Mouse (Mus musculus) adrenal gland, adult 2 months (tissue): Measurements from ENCODE around the gene Eif2b4. TPM values are rescaled to one million over a fixed set of nuclear protein-coding genes. Genes with fewer than 3 reads are reported as not detected.

ENCODE experiments used
- DNase-seq: peaks from one replicate; pipeline ENCODE4 v3.0.0; 2021
- polyA plus RNA-seq: library from polyadenylated mRNA; depleted of rRNA; stranded (reverse); fragments of >200 nt; gene quantifications from 2 replicates; pipeline ENCODE4 v1.2.3, GENCODE M21; 2012; rRNA removed
- total RNA-seq, 2 experiments: library from RNA; stranded (reverse); gene quantifications; 2 replicates each; pipeline ENCODE4 v1.2.3; 2021

The Eif2b4 gene
- total and polyA plus RNA-seq, 3 experiments = 35.7 to 45.7 (median 39.5) TPM

DNA sequence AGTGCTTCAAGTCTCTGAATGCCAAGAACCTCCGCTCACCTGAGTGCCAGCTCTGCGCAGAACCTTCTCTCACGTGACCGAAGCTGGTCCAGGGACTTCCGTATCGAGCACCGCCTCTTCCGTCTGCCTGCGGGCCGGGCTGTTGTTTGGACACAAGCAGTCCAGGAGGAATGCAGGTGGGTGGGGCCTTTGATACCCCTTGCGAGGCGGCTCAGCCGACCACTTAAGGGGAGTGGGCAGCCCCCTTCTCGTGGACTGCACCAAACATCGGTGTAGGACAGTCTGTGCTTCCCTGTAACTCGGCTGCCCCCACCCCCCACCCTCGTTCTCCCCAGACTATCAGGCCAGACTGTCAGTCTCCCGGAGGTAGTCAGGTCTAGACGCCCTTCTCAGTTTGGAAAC, 39.1 kb downstream of the Eif2b4 start, which contains the start of gene Mpv17:
Gene Mpv17, minus strand, starts transcription at position 100 of the 402 bp plus-strand sequence.
- peak; percentile 88 for DNase-seq

DNA sequence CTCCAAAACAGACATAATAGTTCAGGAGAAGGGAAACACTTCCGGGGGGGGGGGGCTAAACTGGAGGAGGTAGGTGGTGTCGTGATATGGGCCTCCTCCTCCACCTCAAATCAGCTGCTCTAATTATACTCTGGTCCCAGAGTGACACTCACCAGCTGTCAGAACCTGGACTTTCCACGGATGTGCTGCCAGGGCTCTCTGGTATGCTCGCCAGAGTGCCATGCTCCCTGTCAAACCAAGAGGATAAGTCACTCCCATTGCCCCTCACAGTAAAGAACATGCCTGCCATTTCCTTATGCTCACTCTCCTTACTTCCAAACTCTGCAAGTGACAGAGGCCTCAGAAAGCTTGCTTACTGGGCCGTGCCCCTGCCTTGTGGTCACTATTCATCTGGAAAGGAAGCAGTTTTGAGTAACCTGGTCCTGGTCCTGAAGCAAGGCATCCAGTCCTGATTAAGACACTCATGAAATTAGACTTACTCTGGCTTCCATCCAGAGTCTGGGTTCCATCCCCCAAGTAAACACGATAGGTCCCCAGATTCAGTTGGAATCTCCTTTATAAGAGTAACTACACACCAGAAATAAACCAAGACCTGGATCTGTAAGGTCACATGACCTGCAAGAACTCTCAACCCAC, 39.6 kb downstream of the Eif2b4 start:
- DNase-seq = no peak

DNA sequence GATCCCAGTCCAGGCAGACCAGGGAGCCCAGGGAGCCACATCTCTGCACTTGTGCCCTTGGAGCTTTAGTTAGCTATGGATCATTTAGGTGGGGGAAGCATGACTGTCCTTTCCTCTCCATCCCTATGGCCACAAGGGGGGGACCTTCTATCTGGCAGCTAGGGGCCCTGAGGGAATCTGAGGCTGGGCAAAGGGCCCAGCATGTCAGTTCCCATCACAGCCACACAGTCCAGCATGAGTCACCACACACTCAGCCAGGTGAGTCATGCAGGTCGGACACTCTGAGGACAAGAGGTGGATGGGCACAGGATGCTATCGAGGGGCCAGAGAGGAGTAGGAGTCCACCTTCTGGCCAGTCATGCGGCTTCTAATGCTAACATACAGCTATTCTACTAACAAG, 41.5 kb downstream of the Eif2b4 start:
- DNase-seq = peak; percentile 65

DNA sequence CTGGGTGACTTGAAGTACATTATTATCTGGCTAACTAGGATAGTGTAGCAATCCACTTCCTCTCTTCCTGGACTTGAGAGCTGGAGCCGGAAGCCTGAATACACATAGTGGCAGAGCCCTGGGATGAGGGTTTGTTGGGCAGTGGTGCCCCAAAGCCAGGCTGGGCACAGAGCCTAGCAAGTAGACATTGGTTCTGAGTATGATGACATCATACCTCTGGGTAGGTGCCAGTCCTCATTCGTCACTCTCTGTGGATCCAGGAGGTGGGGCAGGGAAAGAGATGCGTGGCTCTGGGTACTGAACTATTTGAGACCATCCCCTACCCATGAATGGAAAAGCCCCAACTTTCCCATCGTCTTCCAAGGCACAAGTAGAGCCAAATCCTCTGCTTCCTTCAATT, 43.4 kb downstream of the Eif2b4 start:
- peak; percentile 75 for DNase-seq

DNA sequence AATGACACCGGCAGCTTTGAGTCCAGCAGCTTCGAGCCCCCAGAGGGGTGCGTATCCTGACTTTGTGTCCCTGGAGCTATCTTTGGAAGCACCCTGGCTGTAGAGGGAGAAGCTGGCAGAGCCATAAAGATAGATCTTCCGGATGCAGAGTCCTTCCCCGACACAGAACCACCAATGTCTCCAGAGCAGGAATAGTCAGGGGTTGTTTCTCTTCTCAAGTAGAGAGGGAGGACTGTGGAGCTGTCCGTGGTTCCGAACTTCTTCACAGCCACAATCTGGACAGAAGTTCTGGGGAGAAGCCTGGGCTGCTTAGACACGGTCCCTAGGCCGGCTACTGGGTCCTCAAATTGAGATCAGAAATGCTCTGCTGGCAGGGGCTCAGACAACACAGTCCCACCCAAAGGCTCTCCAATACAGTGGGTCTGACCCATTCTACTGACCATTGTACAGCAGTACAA, 54.2 kb downstream of the Eif2b4 start:
- DNase-seq = peak; percentile 20

DNA sequence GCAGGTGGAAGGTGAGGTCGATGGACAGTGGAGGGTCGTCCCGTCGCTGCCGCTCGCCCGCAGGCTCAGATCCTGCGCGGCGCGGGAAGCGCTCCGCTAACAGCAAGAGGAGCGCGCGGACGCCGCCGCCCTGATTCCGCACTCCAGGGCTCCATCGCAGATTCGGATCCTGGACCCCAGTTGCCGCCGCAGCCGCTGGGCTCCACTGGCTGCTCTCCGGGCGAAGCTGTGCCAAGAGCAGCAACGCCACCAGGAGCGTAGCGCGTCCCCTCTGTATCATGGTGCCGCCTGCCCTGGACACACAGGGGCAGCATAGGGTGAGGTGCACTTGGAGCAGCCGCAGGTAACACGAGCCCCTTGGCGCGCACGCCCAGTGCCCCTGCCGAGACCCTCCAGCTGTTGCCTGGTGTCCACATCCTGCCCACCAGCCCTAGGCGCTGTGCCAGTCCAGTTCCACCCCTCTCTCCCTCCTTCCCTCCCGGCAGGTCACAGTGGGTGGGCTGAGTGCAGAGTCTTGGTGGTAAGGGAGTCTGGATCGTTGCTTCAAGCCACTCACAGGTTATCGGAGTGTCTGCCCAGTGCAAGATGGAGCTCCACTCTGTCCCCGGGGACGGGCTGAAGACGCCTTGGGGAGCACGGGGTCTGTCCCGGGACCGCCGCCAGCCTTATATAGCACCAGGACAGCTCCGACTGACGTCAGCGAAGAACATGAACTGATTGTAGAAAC, 54.8 kb downstream of the Eif2b4 start, which contains the start of gene Ucn:
Gene Ucn, minus strand, starts transcription at position 589 of the 727 bp plus-strand sequence.
- DNase-seq = no peak

DNA sequence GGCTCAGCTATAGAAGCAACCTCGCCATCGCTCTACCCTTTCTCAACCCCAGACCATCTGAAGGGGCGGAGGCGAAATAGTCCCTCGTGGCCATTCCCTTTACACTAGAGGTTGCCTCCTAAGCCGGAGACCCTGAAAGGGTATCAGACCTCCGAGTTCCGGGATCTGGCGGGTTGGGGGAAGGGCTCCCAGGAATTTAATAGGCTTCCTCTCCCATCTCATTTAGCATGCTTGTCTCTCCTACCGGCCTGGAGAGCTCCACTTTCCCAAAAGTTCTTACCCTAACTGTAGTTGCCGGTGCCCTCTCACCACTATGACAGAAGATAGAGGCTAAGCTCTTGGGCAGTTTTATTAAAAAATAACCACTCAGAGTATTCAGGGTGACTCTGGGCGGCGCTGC, 55.6 kb downstream of the Eif2b4 start:
- DNase-seq = no peak

Other genes with a start within 250 kb of the Eif2b4 start
- gene Cgref1, start 247.8 kb downstream of the Eif2b4 start, total RNA-seq = 1 to 10 TPM in 1 of 2 experiments, under 1 TPM in 1; 0.58 to 2.5 TPM
- 1.5 and 2.0 TPM in 2 replicates for gene Cgref1, start 247.8 kb downstream of the Eif2b4 start, polyA plus RNA-seq
- 100 to 1,000 TPM; 119 to 126 TPM for gene Preb, start 233.1 kb downstream of the Eif2b4 start, total RNA-seq
- 284 TPM in 2 replicates for gene Preb, start 233.1 kb downstream of the Eif2b4 start, polyA plus RNA-seq
- gene Tcf23, start 224.8 kb downstream of the Eif2b4 start, total RNA-seq = 1 to 10 TPM; 1.3 TPM
- 0.77 and 0.78 TPM in 2 replicates for gene Tcf23, start 224.8 kb downstream of the Eif2b4 start, polyA plus RNA-seq
- 100 to 1,000 TPM; 117 to 125 TPM for gene Atraid, start 145.1 kb downstream of the Eif2b4 start, total RNA-seq
- gene Atraid, start 145.1 kb downstream of the Eif2b4 start, polyA plus RNA-seq = 101 and 114 TPM in 2 replicates
- gene Slc5a6, start 144.5 kb downstream of the Eif2b4 start, total RNA-seq = 10 to 100 TPM; 27.7 to 39.6 TPM
- gene Slc5a6, start 144.5 kb downstream of the Eif2b4 start, polyA plus RNA-seq = 88.3 and 93.5 TPM in 2 replicates
- gene Cad, start 138.7 kb downstream of the Eif2b4 start, total RNA-seq = 10 to 100 TPM; 17.5 to 33.1 TPM
- gene Cad, start 138.7 kb downstream of the Eif2b4 start, polyA plus RNA-seq = 43.2 and 48.0 TPM in 2 replicates
- gene Dnajc5g, start 87.1 kb downstream of the Eif2b4 start, total RNA-seq = not detected
- not detected in 2 replicates for gene Dnajc5g, start 87.1 kb downstream of the Eif2b4 start, polyA plus RNA-seq
- gene Slc30a3, start 85.2 kb downstream of the Eif2b4 start, total RNA-seq = not detected
- gene Slc30a3, start 85.2 kb downstream of the Eif2b4 start, polyA plus RNA-seq = not detected in 2 replicates
- not detected for gene Trim54, start 76.7 kb downstream of the Eif2b4 start, total RNA-seq
- gene Trim54, start 76.7 kb downstream of the Eif2b4 start, polyA plus RNA-seq = not detected in 2 replicates
- not detected for gene Ucn, start 54.6 kb downstream of the Eif2b4 start, total RNA-seq
- gene Ucn, start 54.6 kb downstream of the Eif2b4 start, polyA plus RNA-seq = not detected in 2 replicates
- 10 to 100 TPM; 71.0 to 72.1 TPM for gene Mpv17, start 39.2 kb downstream of the Eif2b4 start, total RNA-seq
- gene Mpv17, start 39.2 kb downstream of the Eif2b4 start, polyA plus RNA-seq = 127 and 137 TPM in 2 replicates
- 1 to 10 TPM; 1.1 to 1.4 TPM for gene Gm29609, start 13.5 kb downstream of the Eif2b4 start, total RNA-seq
- gene Gm29609, start 13.5 kb downstream of the Eif2b4 start, polyA plus RNA-seq = 0.52 and 0.94 TPM in 2 replicates
- 10 to 100 TPM; 51.9 to 67.4 TPM for gene Gtf3c2, start 13.3 kb downstream of the Eif2b4 start, total RNA-seq
- 34.8 and 47.8 TPM in 2 replicates for gene Gtf3c2, start 13.3 kb downstream of the Eif2b4 start, polyA plus RNA-seq
- gene Snx17, start 203 bp downstream of the Eif2b4 start, total RNA-seq = 100 to 1,000 TPM in 1 of 2 experiments, 10 to 100 TPM in 1; 85.7 to 115 TPM
- gene Snx17, start 203 bp downstream of the Eif2b4 start, polyA plus RNA-seq = 85.1 and 92.2 TPM in 2 replicates
- gene Zfp513, start 8.9 kb upstream of the Eif2b4 start, total RNA-seq = 10 to 100 TPM; 28.5 to 29.5 TPM
- 75.5 and 77.8 TPM in 2 replicates for gene Zfp513, start 8.9 kb upstream of the Eif2b4 start, polyA plus RNA-seq
- 100 to 1,000 TPM; 105 TPM for gene Ppm1g, start 27.3 kb upstream of the Eif2b4 start, total RNA-seq
- 174 and 197 TPM in 2 replicates for gene Ppm1g, start 27.3 kb upstream of the Eif2b4 start, polyA plus RNA-seq
- 10 to 100 TPM; 78.2 to 84.9 TPM for gene Nrbp1, start 47.4 kb upstream of the Eif2b4 start, total RNA-seq
- 180 and 229 TPM in 2 replicates for gene Nrbp1, start 47.4 kb upstream of the Eif2b4 start, polyA plus RNA-seq
- gene Gm9970, start 47.8 kb upstream of the Eif2b4 start, total RNA-seq = not detected
- gene Gm9970, start 47.8 kb upstream of the Eif2b4 start, polyA plus RNA-seq = 3.7 and 3.9 TPM in 2 replicates
- gene Krtcap3, start 58.3 kb upstream of the Eif2b4 start, total RNA-seq = 1 to 10 TPM; 2.2 to 4.5 TPM
- gene Krtcap3, start 58.3 kb upstream of the Eif2b4 start, polyA plus RNA-seq = 13.3 and 13.6 TPM in 2 replicates
- 10 to 100 TPM; 28.9 to 38.1 TPM for gene Ift172, start 97.7 kb upstream of the Eif2b4 start, total RNA-seq
- gene Ift172, start 97.7 kb upstream of the Eif2b4 start, polyA plus RNA-seq = 29.5 and 30.1 TPM in 2 replicates
- 10 to 100 TPM; 11.1 to 20.8 TPM for gene Fndc4, start 102.7 kb upstream of the Eif2b4 start, total RNA-seq
- gene Fndc4, start 102.7 kb upstream of the Eif2b4 start, polyA plus RNA-seq = 25.0 and 28.6 TPM in 2 replicates
- gene Gckr, start 104.0 kb upstream of the Eif2b4 start, total RNA-seq = under 1 TPM in 1 of 2 experiments, not detected in 1; 0.61 TPM
- 0.13 and 0.20 TPM in 2 replicates for gene Gckr, start 104.0 kb upstream of the Eif2b4 start, polyA plus RNA-seq